Mouse (Mus musculus): Measurements from ENCODE around the gene Scarb1.

Scarb1 gene

GRCm38 (mm10) chr5:125364851-125365429, 24.0 kb upstream of the Scarb1 start:
- DNase-seq (ENCODE audit: low spot score in 2 of 2) = no peak

DNA sequence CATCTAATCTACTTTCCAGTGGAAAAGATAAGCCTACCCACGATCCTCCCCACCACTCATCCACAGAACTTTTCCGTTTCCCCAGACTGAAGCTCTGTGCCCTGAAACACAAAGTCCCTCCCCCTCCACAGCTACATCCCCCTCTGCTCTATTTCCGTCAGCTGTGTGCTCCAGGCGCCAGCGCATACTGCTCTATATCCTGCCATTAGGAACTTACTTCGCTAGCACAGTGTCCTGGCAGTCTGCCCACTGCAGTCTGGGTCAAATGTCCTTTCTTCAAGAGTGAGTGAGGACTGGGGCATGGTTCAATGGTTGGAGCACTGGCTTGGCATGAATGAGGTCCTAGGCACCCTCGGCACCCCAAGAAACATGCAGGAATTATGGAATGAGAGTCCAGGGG, 23.0 kb upstream of the Scarb1 start:
- no peak for DNase-seq (ENCODE audit: low spot score in 2 of 2)

DNA sequence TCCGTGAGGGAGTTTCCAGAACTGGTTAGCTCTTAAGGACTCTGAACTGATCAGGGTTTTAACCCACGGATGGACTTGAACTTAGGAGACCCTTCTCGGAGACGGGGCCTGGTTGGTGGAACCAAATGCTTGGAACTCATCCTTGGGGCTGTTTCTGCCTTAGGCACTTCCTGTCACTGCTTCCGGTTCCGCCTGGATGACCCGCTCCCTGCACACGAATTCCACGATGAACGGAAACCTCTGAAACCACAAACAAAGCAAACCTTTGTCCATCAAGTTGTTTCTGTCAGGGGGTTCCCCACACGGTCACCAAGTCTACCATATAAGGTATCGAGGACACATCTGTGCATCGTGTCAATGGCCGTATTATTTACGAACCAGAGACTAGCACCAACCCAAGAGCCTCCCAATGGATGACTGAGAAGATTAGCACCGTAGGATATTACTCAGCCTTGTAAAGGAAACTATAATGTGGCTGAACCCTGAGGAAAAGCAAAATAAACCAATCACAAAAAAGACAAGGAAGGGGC, 20.2 kb upstream of the Scarb1 start:
- no peak for DNase-seq (ENCODE audit: low spot score in 2 of 2)

GRCm38 (mm10) chr5:125360566-125360965, 19.7 kb upstream of the Scarb1 start:
- no peak for DNase-seq (ENCODE audit: low spot score in 2 of 2)

DNA sequence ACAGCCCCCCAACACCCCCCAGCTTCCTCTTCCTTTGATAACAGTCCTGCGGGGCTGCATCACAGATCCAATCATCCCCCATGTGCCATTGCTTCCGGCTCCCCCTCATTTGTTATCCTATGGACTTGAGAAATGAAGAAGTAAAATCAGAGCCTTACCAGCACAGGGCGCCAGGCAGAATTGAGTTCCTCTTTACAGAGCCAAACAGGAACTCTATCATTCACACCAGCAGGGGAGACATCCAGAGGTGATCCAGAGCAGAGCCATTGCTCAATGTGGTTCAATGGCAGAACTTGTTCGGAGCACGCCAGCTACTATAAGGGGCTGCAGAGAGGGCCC, 17.3 kb upstream of the Scarb1 start:
- DNase-seq (ENCODE audit: low spot score in 2 of 2) = no peak

DNA sequence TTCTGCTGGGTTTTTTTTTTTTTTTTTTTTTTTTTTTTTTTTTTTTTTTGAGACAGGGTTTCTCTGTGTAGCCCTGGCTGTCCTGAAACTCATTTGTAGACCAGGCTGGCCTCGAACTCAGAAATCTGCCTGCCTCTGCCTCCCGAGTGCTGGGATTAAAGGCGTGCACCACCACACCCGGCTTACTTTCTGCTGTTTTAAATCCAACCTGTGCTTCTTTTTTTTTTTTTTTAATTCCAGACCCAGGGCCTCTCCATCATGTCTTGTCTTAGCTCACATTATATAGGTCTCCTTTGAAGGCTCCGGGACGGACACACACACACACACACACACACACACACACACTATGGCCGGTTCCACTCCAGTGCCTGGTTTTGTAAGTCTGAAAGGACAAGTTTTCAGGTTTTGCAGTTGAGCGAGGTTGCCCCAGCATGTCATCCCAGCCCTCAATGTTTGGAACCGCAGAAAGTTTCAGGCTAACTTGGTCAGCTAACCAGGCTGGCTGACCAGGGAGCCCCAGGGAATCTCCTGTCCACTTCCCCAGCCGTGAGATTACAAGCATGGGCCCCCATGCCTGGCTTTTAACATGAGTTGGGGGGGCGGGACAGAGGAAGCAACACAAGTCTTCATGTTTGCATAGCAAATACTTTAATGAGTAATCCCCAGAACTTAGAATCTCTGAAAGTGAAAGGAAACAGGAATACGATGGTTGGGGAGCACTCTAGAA, 16.8 kb upstream of the Scarb1 start:
- no peak for DNase-seq (ENCODE audit: low spot score in 2 of 2)

DNA sequence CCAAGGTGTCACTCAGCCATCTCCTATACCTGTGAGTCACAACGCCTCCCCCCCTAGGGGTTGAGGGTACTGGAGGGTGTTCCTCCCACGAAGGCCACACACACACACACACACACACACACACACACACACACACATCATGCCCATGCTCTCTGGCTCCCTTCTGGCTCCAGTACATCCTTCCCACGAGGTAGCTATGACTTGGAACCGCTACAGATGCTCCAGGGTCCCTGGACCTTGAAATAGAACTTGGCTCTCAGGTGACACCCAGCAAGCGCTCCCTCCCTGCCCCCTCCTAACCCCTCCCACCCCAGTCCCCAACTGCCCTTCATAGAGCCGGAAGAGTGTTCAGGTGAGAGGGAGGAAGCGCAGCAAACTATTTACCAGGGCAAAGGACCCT, 14.8 kb upstream of the Scarb1 start:
- DNase-seq (ENCODE audit: low spot score in 2 of 2) = no peak

DNA sequence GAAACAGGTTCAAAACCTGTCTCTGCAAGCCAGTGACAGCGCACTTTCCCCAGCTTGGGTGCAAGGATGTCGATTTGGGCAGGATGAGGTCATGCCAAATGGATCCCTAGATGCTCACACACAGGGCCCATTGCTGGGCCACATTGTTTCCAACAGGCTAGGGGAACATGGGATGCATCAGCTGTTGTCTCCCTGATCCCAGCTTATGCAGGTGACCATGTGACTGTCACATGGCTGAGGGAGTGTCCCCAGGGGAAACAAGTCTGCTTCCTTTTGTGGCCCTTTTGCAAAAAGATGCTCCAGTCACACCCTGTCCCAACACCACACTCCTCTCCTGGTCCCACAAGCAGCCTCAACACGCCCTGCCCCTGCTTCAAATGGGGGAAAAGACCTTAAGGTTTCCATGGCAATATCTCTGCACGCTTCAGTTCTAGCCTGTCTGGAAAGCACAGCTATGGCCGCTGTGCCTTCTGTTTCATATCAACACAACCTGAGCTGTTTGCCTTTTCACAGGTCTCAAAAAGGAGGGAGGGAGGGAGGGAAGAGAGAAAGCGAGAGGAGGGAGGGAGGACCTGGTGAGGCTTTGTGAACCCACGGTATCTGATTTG, 14.1 kb upstream of the Scarb1 start:
- DNase-seq (ENCODE audit: low spot score in 2 of 2) = no peak

DNA sequence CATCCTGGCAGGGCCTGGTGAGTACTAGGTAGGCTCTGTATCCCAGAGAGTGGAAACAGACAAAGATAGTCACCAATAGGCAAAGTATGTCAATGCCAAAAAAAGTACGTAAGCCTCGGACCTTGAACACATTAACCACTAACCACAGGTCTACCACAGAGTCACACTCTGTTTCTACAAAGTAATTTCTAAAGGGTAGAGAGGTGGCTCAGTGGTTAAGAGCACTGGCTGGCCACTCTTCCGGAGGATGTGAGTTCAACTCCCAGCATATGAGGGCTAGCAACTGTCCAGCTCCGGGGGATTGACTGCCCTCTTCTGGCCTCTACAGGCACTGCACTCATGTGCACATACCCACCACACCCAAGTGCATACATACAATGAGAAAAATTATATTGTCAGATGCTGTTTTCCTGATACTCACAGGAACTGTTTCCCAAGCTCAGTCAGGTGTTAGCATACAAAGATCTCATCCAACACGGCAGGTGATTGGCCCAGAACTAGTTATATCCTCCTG, 11.9 kb upstream of the Scarb1 start:
- no peak for DNase-seq (ENCODE audit: low spot score in 2 of 2)

DNA sequence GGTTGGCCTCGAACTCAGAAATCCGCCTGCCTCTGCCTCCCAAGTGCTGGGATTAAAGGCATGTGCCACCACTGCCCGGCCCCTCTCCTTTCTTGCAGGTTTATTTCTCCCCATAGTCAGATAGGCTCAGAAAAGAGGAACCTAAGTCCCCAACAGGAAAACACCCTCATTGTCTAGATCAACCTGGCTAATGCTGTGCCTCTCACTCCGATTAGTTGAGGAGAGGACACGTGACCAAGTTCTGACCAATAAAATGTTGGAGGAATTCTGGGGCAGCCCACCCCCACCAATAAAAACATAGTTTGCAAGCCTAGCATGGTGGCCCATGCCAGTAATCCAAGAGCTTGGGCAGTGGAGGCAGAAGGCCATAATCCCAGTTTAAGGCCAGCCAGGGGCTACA, 11.0 kb upstream of the Scarb1 start:
- DNase-seq (ENCODE audit: low spot score in 2 of 2) = no peak

- DNase-seq (ENCODE audit: low spot score in 2 of 2) = no peak
Measured at GRCm38 (mm10) chr5:125351057-125351456, 10.2 kb upstream of the Scarb1 start.

GRCm38 (mm10) chr5:125349391-125349790, 8.5 kb upstream of the Scarb1 start:
- no peak for DNase-seq (ENCODE audit: low spot score in 2 of 2)

GRCm38 (mm10) chr5:125348487-125348886, 7.6 kb upstream of the Scarb1 start:
- peak in 1 of 2 experiments; percentile 60 for DNase-seq (ENCODE audit: low spot score in 2 of 2)

GRCm38 (mm10) chr5:125348067-125348466, 7.2 kb upstream of the Scarb1 start:
- no peak for DNase-seq (ENCODE audit: low spot score in 2 of 2)

GRCm38 (mm10) chr5:125344296-125344695, 3.4 kb upstream of the Scarb1 start:
- DNase-seq (ENCODE audit: low spot score in 2 of 2) = no peak

- DNase-seq (ENCODE audit: low spot score in 2 of 2) = no peak
Measured at GRCm38 (mm10) chr5:125341459-125342090, 681 bp upstream of the Scarb1 start.

DNA sequence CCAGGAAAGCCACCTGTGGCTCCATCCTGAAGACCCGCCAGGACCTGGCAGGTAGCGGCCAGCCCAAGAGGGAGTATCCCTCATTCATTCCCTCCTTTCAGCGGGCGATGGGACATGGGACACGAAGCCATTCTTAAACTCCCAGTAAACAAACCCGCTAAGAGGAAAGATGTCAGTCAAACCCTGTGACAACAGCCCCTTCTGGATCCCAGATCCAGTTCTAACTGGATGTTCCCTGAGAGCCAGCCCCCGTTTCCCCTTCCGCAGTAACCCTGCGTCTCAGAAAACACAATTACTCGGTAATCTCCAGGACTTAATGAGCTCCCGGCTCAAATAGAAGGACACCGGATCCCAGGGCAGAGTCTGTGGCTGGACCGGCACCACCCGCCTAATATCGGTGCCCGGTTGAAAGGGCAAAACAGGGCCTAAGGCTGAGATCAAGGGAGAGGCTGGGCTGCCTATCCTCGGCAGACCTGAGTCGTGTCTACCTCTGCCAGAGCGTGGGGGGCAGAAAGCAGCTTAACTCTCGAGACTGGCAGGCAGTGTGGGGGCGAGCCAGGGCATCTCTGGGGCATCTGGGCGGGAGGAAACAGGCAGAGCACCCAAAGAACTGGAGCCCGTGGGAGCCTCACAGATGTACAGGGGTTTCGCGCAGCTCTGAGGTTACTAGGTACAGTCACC, 903 bp downstream of the Scarb1 start:
- peak; percentile 6 to 20 for DNase-seq (ENCODE audit: low spot score in 2 of 2)

DNA sequence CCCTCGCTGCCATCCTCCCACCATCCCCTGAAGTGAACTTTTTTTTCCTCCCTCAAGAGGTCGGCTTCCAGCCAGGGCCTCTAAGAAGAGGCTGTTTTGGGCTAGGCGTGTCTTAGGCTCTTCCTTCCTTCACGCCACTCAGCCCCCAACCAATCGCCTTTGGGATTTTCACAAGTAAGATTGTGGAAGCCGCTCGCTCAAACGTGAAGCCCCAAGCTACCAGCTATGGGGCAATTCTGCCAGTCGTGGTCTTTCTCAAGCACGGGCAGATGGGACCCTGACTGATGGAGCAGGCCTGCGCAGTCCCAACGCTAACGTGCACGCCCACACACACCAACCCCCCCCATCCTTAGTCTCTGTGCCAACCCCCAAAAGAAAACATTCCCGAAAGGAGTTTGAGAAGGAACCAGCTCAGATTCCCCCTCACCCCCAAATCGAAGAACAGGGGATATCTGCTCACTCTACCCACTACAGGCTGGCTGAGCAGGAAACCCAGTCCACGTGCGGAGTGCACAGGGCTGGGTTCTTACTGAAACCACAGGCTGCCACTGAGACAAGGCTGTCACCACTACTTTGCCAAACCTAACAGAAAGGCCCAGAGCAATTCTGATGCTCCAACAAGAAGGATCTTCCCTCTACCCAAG, 1.7 kb downstream of the Scarb1 start:
- peak; percentile 13 to 33 for DNase-seq (ENCODE audit: low spot score in 2 of 2)

DNA sequence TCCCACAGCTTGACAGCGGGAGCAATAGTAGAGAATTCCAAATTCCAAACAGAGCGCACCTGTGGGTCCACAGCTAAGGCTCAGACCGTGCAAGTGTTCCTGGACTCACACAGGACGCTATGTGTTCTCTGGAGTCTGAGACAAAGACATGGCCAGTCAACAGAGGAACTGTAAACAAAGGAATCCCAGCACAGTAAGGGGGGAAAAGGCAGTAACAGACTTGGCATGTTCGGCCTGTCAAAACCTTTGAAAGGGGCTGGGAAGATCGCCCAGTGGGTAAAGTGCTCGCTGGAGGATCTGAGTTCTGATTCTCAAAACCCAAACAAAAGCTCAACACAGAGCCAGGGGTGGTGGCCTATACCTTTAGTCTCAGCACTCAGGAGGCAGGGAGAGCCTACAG, 3.4 kb downstream of the Scarb1 start:
- no peak for DNase-seq (ENCODE audit: low spot score in 2 of 2)

DNA sequence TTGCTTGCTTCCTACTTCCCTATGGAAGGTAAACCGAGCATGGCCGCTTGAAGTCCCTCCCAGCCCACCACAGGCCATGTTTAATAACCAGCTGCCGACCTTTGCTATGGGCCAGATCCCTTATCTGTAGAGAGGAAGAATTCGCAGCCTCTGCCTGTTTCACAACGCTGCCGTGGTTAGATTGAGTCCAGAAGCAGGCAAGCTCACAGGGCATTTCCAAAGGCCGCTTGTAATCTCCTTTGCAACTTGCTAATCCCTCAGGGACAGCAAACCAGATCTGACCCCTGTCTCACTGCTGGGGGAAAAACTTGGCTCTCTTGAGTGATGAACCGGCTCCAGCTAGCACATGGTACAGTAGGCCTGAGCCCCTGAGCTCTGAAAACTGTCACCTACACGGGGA, 3.9 kb downstream of the Scarb1 start:
- DNase-seq (ENCODE audit: low spot score in 2 of 2) = no peak

GRCm38 (mm10) chr5:125333009-125333408, 7.9 kb downstream of the Scarb1 start:
- DNase-seq (ENCODE audit: low spot score in 2 of 2) = no peak

Data from thymus, postnatal 10 days (tissue).